Mouse (Mus musculus) fibroblast of lung, adult 2 months (primary cell): ENCODE measurements around the gene Cstf1.

Experiments used
- DNase-seq: peaks from one replicate; pipeline ENCODE4 v3.0.0-alpha.2; 2011; ENCODE audit warnings: low read depth

The Cstf1 gene

GRCm38 (mm10) chr2:172370411-172371223, at the start of gene Cstf1, which contains the start of gene Aurka:
Cstf1 (plus strand) TSS chr2:172370681.
Aurka (minus strand) TSS chr2:172370535.
- DNase-seq, result peak; percentile 96

GRCm38 (mm10) chr2:172320878-172321277, 49.6 kb upstream of the Cstf1 start:
- no peak for DNase-seq

GRCm38 (mm10) chr2:172328248-172328647, 42.2 kb upstream of the Cstf1 start:
- no peak for DNase-seq

DNA sequence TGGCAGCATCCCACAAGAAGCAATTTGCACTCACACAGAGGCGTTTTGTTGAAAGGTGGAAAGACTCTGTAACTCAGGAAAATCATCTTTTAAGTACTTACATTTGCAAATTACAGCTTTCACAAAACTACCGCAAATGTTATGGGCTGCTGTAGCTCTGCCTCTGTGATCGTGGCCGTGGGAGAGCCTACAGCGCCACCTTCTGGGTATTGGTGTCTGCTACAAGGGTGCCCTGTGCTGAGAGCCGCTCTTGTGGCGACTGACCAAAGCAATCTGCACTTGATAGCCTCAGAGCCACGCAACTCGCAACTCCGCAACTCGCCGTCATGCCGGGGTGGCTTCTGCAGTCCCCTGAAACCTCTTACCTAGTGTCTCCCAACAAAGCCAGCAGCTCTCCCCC, 41.3 kb upstream of the Cstf1 start:
- no peak for DNase-seq

- DNase-seq, result no peak
Measured at GRCm38 (mm10) chr2:172338206-172338942, 32.1 kb upstream of the Cstf1 start.

- no peak for DNase-seq
Measured at GRCm38 (mm10) chr2:172340936-172341335, 29.5 kb upstream of the Cstf1 start.

DNA sequence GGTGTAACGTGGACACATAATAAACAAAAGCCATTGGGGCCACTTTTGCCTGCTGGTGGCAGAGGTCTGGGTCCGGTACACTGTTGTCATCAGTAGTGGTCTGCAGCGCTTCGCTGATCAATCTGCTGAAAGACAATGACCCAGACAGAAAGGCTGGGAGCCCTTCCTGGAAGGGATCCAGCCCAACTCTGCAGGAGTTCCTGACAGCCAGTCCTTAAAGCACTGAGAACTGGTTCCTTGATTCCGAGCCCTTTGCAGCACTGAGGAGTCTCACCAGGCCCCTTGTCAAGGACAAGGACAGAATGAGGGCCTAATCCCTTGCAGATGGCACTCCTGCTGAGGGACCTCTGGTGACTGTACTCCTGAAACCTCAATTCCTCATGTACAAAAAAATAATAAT, 28.9 kb upstream of the Cstf1 start:
- no peak for DNase-seq

GRCm38 (mm10) chr2:172343751-172344150, 26.7 kb upstream of the Cstf1 start:
- no peak for DNase-seq

DNA sequence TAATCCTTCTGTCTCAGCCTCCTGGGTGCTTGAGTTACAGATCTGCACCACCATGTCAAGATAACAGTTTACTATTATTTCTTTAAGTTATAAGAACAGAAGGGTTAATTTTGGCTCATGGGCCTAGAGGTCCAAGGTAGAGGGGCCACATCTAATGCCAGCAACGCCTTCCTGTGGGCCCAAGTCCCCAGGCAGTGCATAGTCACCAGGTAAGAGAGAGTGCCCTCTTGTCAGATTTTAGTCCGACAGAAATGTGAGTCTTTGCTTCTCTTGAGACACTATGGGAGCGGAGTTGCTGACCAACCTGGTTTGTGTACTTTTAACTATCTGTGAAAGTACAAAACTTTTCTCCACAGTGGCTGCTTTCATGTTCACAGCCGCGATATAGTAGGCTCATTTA, 25.8 kb upstream of the Cstf1 start:
- DNase-seq, result no peak

DNA sequence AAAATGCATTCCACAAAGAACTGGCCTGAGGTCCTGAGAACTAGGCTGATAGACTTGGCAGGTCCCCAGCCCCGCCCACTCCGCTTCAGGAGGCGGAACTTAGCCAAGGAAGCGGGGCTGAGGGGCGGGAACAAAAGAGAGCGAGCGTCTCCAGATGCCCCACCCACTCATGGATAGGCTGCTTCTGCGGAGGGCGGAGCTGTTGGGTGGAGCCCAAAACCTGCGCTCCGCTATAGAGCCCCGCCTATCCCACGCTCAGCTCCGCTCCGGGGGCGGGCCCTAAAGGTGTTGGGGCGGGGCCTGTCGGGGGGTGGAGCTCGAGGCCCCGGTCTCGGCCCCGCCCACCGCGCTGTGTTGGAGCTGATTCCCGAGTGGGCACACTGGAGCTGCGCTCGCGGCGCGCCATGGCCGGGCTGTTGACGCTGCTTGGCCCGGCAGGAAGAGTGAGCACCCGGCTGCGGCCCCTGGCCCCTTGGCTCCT, 25.2 kb upstream of the Cstf1 start, which contains the start of gene Fam210b:
Gene Fam210b, plus strand, starts transcription at position 308 of the 481 bp plus-strand sequence.
- peak; percentile 98 for DNase-seq

GRCm38 (mm10) chr2:172346034-172346929, 24.2 kb upstream of the Cstf1 start:
- no peak for DNase-seq

DNA sequence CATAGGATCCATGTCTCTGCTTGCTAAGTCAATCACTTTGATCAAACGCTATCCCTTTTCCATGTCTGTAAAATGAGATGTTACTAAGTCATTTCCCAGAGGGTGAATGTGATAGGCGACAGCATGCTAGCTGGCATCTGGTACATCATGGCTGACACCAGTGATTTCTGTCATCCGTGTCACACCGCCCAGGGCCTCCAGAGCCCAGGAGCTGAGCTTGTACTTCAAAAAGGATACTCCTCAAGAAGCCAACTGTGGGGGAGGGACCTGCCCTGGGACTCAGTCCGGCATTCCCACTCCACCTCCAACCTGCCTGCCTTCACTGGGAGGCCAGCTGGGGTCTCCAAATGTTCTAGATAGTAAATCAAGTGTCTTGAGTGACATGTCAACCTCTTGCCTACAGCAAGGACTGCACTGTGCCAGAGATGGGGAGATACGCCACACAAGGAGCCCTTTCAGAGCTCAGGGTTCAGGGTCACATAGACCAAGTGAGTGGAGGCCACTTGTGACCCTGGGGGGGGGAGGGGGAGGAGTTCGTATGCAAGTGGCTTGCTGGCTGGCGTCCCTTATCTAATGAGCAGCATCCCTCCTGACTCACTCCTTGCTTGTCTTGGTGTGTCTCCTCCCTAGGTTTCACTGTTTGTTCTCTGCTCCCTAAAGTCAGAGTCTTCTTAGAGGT, 23.4 kb upstream of the Cstf1 start:
- no peak for DNase-seq

DNA sequence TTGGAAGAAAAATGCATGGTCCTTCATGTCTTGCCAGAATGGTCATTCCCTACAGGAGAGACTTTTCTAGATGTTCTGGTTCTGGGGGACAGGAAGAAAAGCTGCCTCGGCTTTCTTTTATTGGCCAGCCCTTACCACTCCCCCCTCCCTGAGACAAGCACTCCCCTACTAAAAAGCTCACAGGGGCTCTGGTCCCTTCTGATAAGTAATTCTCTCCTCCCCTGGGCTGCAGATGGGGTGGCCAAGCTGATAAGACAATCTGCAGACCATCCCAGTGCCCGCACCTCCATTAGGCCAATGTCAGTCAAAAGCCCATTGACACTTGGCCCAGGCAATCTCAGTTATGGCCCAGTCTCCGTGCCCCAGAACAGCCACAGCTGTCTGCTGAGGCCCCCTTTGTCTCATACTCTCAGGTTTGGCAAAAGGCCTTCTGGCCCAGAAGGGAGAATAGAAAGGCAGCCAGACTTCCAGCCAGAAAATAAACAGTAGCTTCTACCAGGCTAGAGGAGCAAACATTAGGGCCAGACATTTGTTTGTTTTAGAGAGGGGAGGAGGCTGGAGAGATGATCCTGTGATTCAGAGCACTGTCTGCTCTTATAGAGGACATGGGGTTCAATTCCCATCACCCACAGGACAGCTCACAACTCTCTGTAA, 22.1 kb upstream of the Cstf1 start:
- DNase-seq, result no peak

DNA sequence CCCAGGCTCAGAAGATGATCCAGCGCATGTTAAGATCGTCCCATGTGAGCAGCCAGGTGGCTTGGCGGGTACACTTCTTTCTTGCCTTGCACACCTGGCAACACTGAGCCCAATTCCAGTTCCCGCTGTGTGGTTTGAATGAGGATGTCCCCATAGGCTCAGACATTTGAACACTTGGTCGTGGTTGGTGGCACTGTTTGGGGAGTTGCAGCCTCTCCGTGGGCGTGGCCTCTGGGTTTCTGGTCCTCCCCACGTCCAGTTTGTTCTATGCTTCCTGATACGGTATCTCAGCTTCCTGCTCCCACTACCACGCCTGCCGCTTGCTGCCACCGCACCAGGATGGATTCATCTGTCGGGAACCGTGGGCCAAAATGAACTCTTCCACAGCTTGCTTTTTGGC, 20.7 kb upstream of the Cstf1 start:
- no peak for DNase-seq

GRCm38 (mm10) chr2:172350773-172351172, 19.7 kb upstream of the Cstf1 start:
- DNase-seq, result no peak

- DNase-seq, result no peak
Measured at GRCm38 (mm10) chr2:172353218-172353617, 17.3 kb upstream of the Cstf1 start.

DNA sequence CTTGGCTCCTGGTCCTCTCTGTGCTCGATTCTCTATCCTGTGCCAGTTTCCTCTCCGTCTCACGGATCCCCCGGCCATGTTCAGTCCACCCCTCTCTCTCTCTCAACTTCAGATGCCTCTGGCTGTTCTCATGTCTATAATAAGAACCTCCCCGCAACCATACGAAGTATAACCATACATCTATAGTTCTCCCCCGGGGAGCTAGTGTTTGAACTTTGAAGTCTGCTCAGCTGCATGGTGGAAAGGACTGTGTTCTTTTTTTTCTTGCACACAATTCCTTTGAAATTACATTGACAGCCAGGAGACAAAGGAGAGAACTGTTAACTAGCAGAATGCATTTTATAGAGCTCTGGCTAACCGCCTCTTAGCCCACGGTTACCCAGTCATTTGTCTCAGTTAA, 15.7 kb upstream of the Cstf1 start:
- no peak for DNase-seq

DNA sequence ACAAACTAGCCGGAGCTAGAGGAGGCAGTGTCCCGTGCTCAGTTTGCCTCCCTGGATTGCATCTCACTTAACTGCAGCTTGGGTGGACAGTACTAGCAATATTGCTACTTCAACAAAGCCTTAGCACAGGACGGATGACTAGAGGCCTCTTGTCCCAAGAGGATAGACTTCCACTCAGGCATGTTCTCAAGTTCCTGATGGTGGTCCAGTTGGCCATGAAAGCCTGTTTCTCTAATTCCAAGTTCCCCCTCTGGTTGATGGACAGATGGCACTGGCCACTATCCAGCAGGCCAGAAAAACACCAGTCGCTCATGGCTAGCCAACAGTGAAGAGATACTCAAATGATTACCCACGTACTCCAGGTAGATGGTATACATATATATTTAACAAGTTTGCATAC, 14.6 kb upstream of the Cstf1 start:
- no peak for DNase-seq

DNA sequence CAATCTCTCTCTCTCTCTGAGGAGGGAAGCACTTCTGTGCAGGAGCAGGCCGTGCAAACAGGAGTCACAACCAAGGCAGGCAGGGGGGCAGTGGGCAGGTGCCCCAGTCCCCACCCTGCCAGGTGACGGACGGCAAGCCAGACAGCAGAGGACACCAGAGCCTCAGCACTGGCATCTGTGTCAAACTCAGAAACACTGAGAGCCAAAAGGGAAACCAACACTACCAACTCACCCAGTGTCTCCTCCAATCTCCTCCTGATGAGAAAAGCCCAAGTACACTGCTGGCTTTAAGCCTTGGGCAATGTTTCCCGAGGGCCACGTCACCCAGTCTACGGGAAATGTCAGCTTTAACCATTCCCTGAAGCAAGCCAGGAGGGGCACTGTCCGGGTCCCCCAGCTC, 7.3 kb upstream of the Cstf1 start:
- no peak for DNase-seq

DNA sequence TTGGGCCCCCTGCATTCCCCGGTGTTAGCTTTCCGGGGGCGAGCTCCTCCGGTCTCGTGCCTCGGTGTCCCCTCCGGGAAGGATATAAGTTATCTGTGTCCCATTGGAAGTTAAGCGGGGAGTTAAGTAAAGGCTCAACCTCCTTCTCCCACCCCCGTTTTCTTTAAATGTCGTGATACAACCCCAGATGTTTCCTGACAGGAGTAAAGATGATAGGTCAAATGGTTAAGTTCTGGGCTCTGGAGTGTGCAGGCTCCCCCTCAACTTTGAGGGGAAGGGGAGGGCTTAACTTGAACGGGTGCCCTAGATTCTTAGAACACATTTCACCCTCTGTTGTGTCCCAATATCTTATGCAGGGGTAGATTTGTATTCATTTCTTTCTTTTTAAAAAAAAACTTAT, 777 bp downstream of the Cstf1 start:
- DNase-seq, result no peak

DNA sequence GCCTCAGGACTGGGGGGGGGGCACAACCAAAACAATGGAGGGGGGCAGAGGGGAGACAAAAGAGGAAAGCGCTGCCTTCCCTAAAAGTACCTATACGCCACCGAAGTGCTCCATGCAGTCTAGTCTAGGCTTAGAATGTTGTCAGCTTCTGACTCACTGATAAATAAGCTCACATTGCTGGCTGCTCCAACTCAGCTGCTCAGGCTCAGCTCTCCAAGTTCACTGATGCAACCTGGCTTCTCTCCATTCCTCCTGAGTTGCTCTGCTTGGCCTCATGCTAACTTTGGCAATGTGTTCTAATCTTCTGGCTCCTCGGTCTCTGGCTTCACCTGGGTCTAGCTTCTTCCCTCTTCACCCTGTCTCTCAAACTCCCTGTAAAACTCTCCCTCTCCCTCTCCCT, 6.1 kb downstream of the Cstf1 start:
- no peak for DNase-seq
